Mouse (Mus musculus) cortical plate, adult 2 months (tissue): ENCODE measurements around the gene Aoc3.

Source experiments
- CTCF ChIP-seq: fragments of 200-500 bp; IDR thresholded peaks from 2 replicates; pipeline ENCODE4 v1.5.1; 2011; ENCODE audit warnings: mild to moderate bottlenecking, control low read depth, low read length; ENCODE audit not compliant: insufficient read depth; ENCODE audit errors: extremely low read depth
- POLR2A ChIP-seq: fragments of 200-500 bp; IDR thresholded peaks from 2 replicates; pipeline ENCODE4 v1.6.1; 2011; ENCODE audit warnings: mild to moderate bottlenecking, low read length, control low read depth; ENCODE audit not compliant: insufficient read depth; ENCODE audit errors: extremely low read depth

- no peak for TF ChIP-seq CTCF
- TF ChIP-seq POLR2A: no peak
Observed at GRCm38 (mm10) chr11:101349216-101349615, 18.8 kb downstream of the Aoc3 start.
